Mouse (Mus musculus): ENCODE results near the gene Hapln4.
"Not testable (repeated sequence)": the region's sequence is repeated elsewhere in the genome, so short reads cannot be mapped to it uniquely, and the experiment has no call there.

Hapln4 gene

GRCm38 (mm10) chr8:70083285-70083684 lies at the start of gene Hapln4:
Gene Hapln4, plus strand, starts transcription at chr8:70083457.
- peak; percentile 78 for DNase-seq

GRCm38 (mm10) chr8:70037994-70038393 lies 45.3 kb upstream of the Hapln4 start:
- no peak for DNase-seq

- no peak for DNase-seq
Observed at GRCm38 (mm10) chr8:70041885-70042546, 41.2 kb upstream of the Hapln4 start.

- peak; percentile 98 for DNase-seq
Observed at GRCm38 (mm10) chr8:70042583-70043455, 40.4 kb upstream of the Hapln4 start, which contains the start of the genes Mau2 and Sugp1. Gene Mau2, minus strand, starts transcription at chr8:70042734. Gene Sugp1, plus strand, starts transcription at chr8:70042813.

GRCm38 (mm10) chr8:70043996-70044395 lies 39.3 kb upstream of the Hapln4 start:
- no peak for DNase-seq

- no peak for DNase-seq
Observed at GRCm38 (mm10) chr8:70049662-70050061, 33.6 kb upstream of the Hapln4 start.

- DNase-seq = not testable (repeated sequence)
Observed at GRCm38 (mm10) chr8:70050434-70050833, 32.8 kb upstream of the Hapln4 start.

- DNase-seq = peak; percentile 60
Observed at GRCm38 (mm10) chr8:70057721-70058120, 25.5 kb upstream of the Hapln4 start.

GRCm38 (mm10) chr8:70071836-70072440 lies 11.3 kb upstream of the Hapln4 start:
- DNase-seq = no peak

- DNase-seq = peak; percentile 13
Observed at GRCm38 (mm10) chr8:70072441-70073069, 10.7 kb upstream of the Hapln4 start, which contains the start of gene Tm6sf2. Gene Tm6sf2, plus strand, starts transcription at chr8:70072924.

- no peak for DNase-seq
Observed at GRCm38 (mm10) chr8:70073120-70073519, 10.1 kb upstream of the Hapln4 start.

GRCm38 (mm10) chr8:70073682-70074081 lies 9.6 kb upstream of the Hapln4 start:
- DNase-seq = no peak

- DNase-seq = no peak
Observed at GRCm38 (mm10) chr8:70081976-70082375, 1.3 kb upstream of the Hapln4 start.

- DNase-seq = peak; percentile 67
Observed at GRCm38 (mm10) chr8:70084191-70085065, 1.2 kb downstream of the Hapln4 start.

- DNase-seq = no peak
Observed at GRCm38 (mm10) chr8:70086151-70086550, 2.9 kb downstream of the Hapln4 start.

GRCm38 (mm10) chr8:70087237-70087636 lies 4.0 kb downstream of the Hapln4 start:
- DNase-seq = no peak

GRCm38 (mm10) chr8:70087836-70088650 lies 4.8 kb downstream of the Hapln4 start:
- DNase-seq = peak; percentile 71

GRCm38 (mm10) chr8:70089296-70089960 lies 6.2 kb downstream of the Hapln4 start:
- peak; percentile 21 for DNase-seq

- DNase-seq = no peak
Observed at GRCm38 (mm10) chr8:70092786-70093185, 9.5 kb downstream of the Hapln4 start.

- DNase-seq = no peak
Observed at GRCm38 (mm10) chr8:70099276-70099675, 16.0 kb downstream of the Hapln4 start.
